Mouse (Mus musculus): ENCODE data around the gene Tmem222.

Gene Tmem222

GRCm38 (mm10) chr4:133251214-133251613 is 26.4 kb downstream of the Tmem222 start:
- no peak for DNase-seq (ENCODE audit: low read depth)

DNA sequence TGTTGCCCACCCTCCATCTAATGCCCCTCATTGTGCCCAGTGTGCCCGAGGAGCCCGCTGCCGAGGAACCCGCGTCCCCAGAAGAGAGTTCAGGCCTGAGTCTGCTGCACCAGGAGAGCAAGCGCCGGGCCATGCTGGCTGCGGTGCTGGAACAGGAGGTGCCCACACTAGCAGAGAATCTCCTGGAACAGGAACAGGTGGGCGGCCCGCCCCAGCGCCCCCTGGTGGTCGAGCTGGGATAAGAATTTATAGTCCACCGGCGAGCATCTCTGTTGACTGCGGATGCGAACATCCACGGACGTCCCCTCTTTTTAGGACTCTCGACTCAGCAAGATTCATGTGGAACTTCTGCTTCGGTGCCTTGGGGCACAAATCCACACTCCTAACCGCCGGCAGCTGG is 27.0 kb downstream of the Tmem222 start:
- peak; percentile 46 for DNase-seq (ENCODE audit: low read depth)

GRCm38 (mm10) chr4:133247806-133248449 is 29.7 kb downstream of the Tmem222 start:
- peak; percentile 58 for DNase-seq (ENCODE audit: low read depth)

GRCm38 (mm10) chr4:133247072-133247471 is 30.5 kb downstream of the Tmem222 start:
- DNase-seq (ENCODE audit: low read depth): no peak

DNA sequence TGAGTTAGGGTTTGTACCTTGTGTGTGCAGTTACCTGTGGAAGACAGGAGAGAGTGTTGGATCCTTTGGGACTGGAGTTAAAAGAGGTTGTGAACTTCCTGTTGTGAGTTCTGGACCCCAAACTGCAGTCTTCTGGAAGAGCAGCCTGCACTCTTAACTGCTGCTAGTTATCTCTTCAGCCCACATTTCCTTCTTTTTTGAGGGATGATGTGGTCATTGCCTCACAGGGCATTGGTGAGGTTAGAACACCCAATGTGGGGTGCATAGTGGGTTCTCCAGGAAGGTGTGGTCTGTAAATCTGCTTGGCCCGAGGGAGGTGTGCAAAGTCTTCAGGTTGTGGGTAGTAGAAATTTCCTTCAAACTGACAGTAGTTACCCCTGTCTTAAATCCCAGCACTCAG is 33.3 kb downstream of the Tmem222 start:
- no peak for DNase-seq (ENCODE audit: low read depth)

DNA sequence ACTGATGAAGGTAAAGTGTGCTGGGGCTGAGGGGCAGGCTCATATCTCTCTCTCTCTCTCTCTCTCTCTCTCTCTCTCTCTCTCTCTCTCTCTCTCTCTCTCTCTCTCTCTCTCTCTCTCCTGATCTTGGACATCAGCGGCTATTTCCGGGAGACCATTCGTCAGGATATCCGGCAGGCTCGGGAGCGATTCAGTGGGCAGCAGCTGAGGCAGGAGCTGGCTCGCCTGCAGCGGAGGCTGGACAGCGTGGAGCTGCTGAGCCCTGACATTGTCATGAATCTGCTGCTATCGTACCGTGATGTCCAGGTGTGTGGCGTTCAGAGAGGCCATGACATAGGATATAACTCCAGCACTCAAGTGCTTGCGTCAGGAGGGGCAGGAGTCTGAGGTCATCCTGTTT is 34.1 kb downstream of the Tmem222 start:
- DNase-seq (ENCODE audit: low read depth): no peak

GRCm38 (mm10) chr4:133242710-133243109 is 34.9 kb downstream of the Tmem222 start:
- DNase-seq (ENCODE audit: low read depth): no peak

DNA sequence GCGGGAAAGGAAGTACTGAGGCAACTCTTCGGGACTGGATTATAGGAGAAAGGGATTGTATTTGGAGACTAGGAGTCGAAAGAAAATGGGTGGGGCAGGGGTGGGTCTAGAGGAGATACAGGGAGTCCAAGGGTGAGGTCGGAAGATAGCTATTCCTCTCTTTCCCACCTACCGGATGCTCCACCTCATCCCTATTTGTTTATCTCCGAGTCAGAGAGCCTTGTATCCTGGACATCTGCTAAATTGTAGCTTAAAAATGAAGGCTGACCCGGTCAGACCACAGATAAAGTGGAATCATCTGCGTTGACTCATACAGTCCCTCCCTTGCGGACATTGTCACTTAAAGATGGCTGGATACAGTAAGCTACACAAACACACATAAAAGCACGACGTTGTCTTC is 35.7 kb downstream of the Tmem222 start:
- no peak for DNase-seq (ENCODE audit: low read depth)

GRCm38 (mm10) chr4:133240934-133241908 is 36.4 kb downstream of the Tmem222 start:
- DNase-seq (ENCODE audit: low read depth): peak; percentile 78

- DNase-seq (ENCODE audit: low read depth): peak; percentile 33
Observed at GRCm38 (mm10) chr4:133240490-133240921, 37.1 kb downstream of the Tmem222 start, which contains the start of gene Map3k6. Map3k6 (plus strand) TSS chr4:133240818.

DNA sequence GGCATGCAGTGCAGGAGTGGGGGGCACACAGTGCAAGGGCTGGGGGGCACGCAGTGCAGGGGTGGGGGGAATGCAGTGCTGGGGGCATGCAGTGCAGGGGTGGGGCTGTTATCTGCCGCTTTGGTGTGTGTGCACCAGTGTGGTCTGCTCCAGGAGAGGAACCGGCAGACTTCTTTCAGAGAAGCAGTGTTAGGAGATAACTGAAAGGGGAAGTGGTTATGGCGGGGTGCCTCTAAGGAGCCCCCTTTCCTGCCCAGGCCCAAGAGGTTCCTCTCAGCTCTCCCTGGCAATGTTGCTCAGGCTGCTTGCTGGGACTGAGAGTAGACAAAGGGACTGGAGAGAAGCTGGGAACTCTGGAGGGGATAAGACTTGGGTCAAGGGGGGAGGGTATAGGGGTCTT is 39.7 kb downstream of the Tmem222 start:
- DNase-seq (ENCODE audit: low read depth): peak; percentile 51

- DNase-seq (ENCODE audit: low read depth): no peak
Observed at GRCm38 (mm10) chr4:133235415-133235814, 42.2 kb downstream of the Tmem222 start.

GRCm38 (mm10) chr4:133234771-133235170 is 42.8 kb downstream of the Tmem222 start:
- DNase-seq (ENCODE audit: low read depth): no peak

DNA sequence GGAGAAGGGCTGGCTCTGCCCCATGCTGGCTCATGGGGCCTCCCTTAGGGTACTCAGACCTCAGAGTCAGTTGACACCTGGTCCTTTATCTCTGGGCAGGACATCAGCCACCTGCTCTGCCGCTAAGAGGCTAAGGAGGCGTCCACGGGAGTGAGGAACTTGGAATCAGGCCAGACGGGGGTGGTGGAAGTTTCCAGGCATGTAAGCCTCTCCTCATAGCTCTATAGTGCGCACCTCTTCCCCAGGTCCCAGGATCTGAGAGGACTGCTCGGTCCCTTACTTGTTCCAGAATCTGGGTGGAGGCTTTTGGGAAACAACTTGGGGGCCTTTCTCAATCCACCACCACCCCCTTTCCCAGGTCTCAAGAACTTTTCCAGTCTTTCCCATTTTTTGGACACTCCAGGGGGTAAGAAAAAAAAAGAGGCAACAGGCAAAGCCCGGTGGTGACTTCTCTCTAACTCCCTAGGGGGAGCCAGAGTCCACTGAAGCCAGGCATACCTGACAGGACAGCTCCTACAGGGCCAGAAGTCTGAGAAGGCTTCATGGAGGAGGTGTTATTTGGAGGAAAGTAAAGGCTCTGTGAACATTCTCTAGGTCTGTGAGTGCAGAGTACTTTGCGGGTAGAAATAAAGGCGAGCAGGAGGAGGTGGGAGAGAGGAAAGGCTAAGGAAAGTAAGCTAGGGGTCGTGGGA is 44.2 kb downstream of the Tmem222 start:
- DNase-seq (ENCODE audit: low read depth): peak; percentile 50

DNA sequence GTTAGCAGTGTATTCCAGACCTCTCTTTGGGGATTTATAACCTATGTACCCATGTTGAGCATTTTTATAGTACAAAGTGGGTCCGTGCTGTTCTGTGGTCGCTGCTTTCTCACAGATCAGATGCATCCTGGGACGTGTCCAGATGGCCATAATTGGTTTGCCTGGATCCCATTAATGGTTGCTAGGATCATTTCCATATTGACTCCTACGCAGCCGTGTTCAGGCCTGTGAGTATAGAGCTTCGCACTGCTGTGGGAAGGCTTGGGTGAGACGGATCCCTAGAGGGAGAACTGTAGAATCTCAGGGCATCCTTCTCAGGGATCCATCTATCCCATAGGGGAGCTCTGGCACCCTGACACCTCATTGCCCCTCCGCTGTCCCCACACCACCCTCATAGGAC is 48.0 kb downstream of the Tmem222 start:
- DNase-seq (ENCODE audit: low read depth): no peak

DNA sequence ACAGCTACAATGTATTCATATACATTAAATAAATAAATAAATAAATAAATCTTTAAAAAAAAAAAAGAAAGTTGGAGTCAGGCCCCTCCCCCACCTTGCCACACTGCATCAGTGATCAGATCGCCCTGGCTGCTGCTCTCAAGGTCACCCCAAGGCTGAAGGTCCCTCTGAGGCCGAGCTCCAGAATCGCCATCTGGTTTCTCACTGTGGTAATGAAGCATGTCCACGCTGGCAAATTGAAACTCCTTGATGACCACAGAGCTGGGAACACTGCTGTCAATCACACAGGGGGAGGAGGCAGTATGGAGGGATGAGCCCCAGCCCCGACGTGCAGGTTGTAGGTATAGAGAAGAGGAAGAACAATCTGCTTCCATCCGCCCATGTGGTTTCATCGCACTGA is 50.0 kb downstream of the Tmem222 start:
- no peak for DNase-seq (ENCODE audit: low read depth)

GRCm38 (mm10) chr4:133226073-133226472 is 51.5 kb downstream of the Tmem222 start:
- DNase-seq (ENCODE audit: low read depth): no peak

GRCm38 (mm10) chr4:133223875-133224274 is 53.7 kb downstream of the Tmem222 start:
- no peak for DNase-seq (ENCODE audit: low read depth)

GRCm38 (mm10) chr4:133221701-133222100 is 55.9 kb downstream of the Tmem222 start:
- no peak for DNase-seq (ENCODE audit: low read depth)

DNA sequence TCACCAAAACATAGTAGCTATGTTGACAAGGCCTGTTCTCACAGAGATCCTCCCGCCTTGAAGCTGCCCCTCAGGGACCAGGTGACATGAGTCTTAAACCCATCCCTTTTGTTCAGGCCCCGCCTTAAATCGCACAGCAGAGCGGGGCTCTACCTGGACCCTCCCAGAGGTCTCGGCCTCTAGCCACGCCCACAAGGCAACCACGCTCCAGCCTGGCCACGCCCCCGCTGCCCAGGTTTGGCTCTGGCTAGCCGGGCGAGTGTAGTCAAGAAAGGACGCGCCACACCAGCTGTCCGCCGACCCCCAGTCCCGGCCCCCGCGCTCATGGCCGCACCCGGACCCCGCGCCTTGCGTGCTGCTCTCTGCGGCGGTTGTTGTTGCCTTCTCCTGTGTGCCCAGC is 56.9 kb downstream of the Tmem222 start:
- no peak for DNase-seq (ENCODE audit: low read depth)

DNA sequence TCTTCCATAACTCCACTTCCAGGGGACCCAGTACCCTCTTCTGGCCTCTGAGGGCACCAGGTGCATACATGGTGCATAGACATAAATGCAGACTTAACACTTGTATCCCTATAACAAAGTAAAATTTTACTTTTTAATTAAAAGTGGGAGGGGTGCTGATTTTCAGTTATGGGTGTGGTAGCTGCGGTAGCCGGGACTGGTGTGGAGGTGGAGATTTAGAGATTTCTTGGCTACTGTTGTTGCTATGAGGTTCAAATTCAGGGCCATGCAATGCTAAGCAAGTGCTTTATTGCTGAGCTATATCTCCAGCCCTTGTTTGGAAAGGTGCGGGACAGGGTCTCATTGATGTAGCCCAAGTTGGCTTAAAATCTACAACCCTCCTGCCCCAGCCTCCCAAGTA is 58.8 kb downstream of the Tmem222 start:
- DNase-seq (ENCODE audit: low read depth): no peak

GRCm38 (mm10) chr4:133217641-133218040 is 60.0 kb downstream of the Tmem222 start:
- DNase-seq (ENCODE audit: low read depth): peak; percentile 62
